Mouse (Mus musculus): ENCODE results near the gene Morc4. TPM values are rescaled to one million over a fixed set of nuclear protein-coding genes. Genes with fewer than 3 reads are reported as not detected.

Morc4 gene
- polyA plus RNA-seq, 1 experiment, result 1.8 TPM

GRCm38 (mm10) chrX:139778886-139779285 is 92.6 kb downstream of the Morc4 start:
- Histone ChIP-seq H3K27me3 (ENCODE audit: control insufficient read depth, insufficient read depth, low read length) (no peaks in the 10 kb centered on the region), H3K27ac (ENCODE audit: insufficient read depth, low read depth, low read length) (no peak overlapping the region), H3K36me3 (ENCODE audit: control insufficient read depth, insufficient read depth, low read length) (no peaks in the 10 kb centered on the region), H3K4me1 (ENCODE audit: control insufficient read depth, insufficient read depth, insufficient read length, low read length) (peaks cover 15% of the 10 kb centered on the region; the same call in 1 of the 2 replicates), H3K4me3 (ENCODE audit: low read depth, low read length) (no peak overlapping the region)
- TF ChIP-seq CTCF (IDR thresholded peaks at IDR 0.05; ENCODE audit: extremely low read depth, insufficient read length, insufficient replicate concordance, low read depth, low read length) (no peak), POLR2A (IDR thresholded peaks at IDR 0.05; ENCODE audit: low read depth, low read length) (no peak)
- WGBS, result 86% methylated on average over 1 of the region's 1 CpGs

- 35% methylated on average over 4 of the region's 4 CpGs for WGBS
- no peak for TF ChIP-seq CTCF (IDR thresholded peaks at IDR 0.05; ENCODE audit: extremely low read depth, insufficient read length, insufficient replicate concordance, low read depth, low read length)
- TF ChIP-seq POLR2A (IDR thresholded peaks at IDR 0.05; ENCODE audit: low read depth, low read length), result no peak
- H3K27ac ChIP-seq (ENCODE audit: insufficient read depth, low read depth, low read length), result no peak overlapping the region
Measured at GRCm38 (mm10) chrX:139777357-139777756, 94.1 kb downstream of the Morc4 start.

DNA sequence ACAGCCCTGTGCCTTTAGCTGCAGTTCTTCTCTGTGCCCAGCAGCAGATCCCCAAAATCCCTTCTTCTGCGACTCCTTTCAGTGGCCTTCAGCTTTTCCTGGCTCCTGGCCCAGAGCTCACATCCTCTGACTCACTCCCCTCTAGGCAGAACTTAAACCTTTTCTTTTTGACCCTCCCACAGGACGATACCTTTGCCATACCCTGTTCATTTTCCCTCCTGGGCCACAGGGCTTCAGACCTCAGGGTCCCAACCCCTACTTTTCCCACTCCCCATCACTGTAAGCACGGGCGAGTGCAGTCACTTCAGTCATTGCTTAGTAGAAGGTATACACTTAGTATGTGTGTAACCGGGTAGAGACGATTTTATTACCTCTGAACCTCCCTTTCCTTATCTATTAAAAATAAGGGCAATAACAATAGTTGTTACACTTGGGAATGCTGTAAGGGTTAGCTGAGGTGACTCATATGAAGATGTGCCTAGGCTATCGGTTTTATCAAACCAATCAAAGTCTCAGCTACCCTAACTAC is 96.3 kb downstream of the Morc4 start:
- peak overlapping the region; percentile 53 for H3K27ac ChIP-seq (ENCODE audit: insufficient read depth, low read depth, low read length)
- TF ChIP-seq CTCF (IDR thresholded peaks at IDR 0.05; ENCODE audit: extremely low read depth, insufficient read length, insufficient replicate concordance, low read depth, low read length) (no peak), POLR2A (IDR thresholded peaks at IDR 0.05; ENCODE audit: low read depth, low read length) (no peak)
- H3K36me3 ChIP-seq (ENCODE audit: control insufficient read depth, insufficient read depth, low read length), result no peaks in the 10 kb centered on the region
- H3K4me3 ChIP-seq (ENCODE audit: low read depth, low read length), result peak overlapping the region; percentile 8
- H3K4me1 ChIP-seq (ENCODE audit: control insufficient read depth, insufficient read depth, insufficient read length, low read length), result peaks cover 11% of the 10 kb centered on the region; the same call in 1 of the 2 replicates
- H3K27me3 ChIP-seq (ENCODE audit: control insufficient read depth, insufficient read depth, low read length), result no peaks in the 10 kb centered on the region
- 29% methylated on average over 7 of the region's 7 CpGs for WGBS

More at GRCm38 (mm10) chrX:139777357-139777756, 94.1 kb downstream of the Morc4 start:
- Histone ChIP-seq H3K4me1 (ENCODE audit: control insufficient read depth, insufficient read depth, insufficient read length, low read length) (peaks cover 13% of the 10 kb centered on the region; the same call in 1 of the 2 replicates), H3K4me3 (ENCODE audit: low read depth, low read length) (no peak overlapping the region), H3K27me3 (ENCODE audit: control insufficient read depth, insufficient read depth, low read length) (no peaks in the 10 kb centered on the region), H3K36me3 (ENCODE audit: control insufficient read depth, insufficient read depth, low read length) (no peaks in the 10 kb centered on the region)

DNA sequence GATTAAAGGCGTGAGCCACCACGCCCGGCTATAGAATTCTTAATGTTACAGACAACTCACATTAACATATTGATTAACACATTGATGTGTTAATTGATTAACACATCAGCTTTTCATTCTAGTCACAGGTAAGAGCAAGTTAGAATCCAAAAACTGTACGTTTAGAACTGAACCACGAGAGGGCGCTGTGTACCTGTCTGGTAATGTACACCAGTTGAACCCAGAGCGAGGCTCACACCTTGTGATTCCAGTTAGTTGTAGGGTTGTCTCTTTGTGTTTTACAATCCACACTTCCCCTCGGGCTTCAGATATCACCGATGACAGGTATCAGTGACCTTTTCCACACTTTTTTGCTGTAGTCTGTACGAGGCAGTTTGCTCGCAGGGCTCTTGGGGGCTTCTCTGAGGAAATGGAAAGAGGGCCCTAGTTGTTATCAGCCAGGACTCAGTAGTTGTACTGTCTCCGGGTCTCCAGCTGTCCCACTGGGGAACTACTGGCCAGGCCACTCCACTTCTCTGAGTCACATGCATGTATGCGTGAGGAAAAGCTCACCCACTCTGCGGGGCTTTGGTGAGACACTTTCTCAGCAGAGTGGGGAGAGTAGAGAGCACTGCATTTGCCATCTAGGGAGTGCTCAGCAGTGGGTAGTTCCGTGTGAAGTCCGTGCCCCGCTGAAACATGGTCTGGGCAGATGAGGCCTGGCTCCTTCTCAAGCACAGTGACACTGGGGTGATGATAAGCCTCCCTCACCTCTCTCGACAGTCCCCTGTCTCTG is 97.0 kb downstream of the Morc4 start:
- 21% methylated on average over 18 of the region's 18 CpGs for WGBS
- H3K36me3 ChIP-seq (ENCODE audit: control insufficient read depth, insufficient read depth, low read length), result no peaks in the 10 kb centered on the region
- peak overlapping the region; percentile 8; the same call in 1 of the 2 replicates for H3K4me3 ChIP-seq (ENCODE audit: low read depth, low read length)
- H3K27ac ChIP-seq (ENCODE audit: insufficient read depth, low read depth, low read length), result peak overlapping the region; percentile 53
- no peak for TF ChIP-seq CTCF (IDR thresholded peaks at IDR 0.05; ENCODE audit: extremely low read depth, insufficient read length, insufficient replicate concordance, low read depth, low read length)
- no peak for TF ChIP-seq POLR2A (IDR thresholded peaks at IDR 0.05; ENCODE audit: low read depth, low read length)
- peaks cover 11% of the 10 kb centered on the region; the same call in 1 of the 2 replicates for H3K4me1 ChIP-seq (ENCODE audit: control insufficient read depth, insufficient read depth, insufficient read length, low read length)
- no peaks in the 10 kb centered on the region for H3K27me3 ChIP-seq (ENCODE audit: control insufficient read depth, insufficient read depth, low read length)

Other genes starting within 250 kb of the Morc4 start
- 0.46 and 0.65 TPM in 2 replicates for gene Tbc1d8b, start 186.7 kb downstream of the Morc4 start, polyA plus RNA-seq (2012; rRNA removed)
- not detected in 2 replicates for gene Gm15013, start 157.2 kb downstream of the Morc4 start, polyA plus RNA-seq (2012; rRNA removed)
- not detected in 2 replicates for gene Ripply1, start 89.3 kb downstream of the Morc4 start, polyA plus RNA-seq (2012; rRNA removed)
- gene Cldn2, start 70.8 kb downstream of the Morc4 start, polyA plus RNA-seq (2012; rRNA removed), result 9.9 and 28.5 TPM in 2 replicates
- gene Rbm41, start 126.9 kb upstream of the Morc4 start, polyA plus RNA-seq (2012; rRNA removed), result not detected in 2 replicates
- gene Nup62cl, start 191.0 kb upstream of the Morc4 start, polyA plus RNA-seq (2012; rRNA removed), result 3.0 TPM in 1 of 2 replicates, not detected in the other
- gene Pih1h3b, start 191.2 kb upstream of the Morc4 start, polyA plus RNA-seq (2012; rRNA removed), result not detected in 2 replicates